Mouse (Mus musculus) layer of hippocampus, adult 8-10 months (tissue): ENCODE measurements around the gene Blzf1. TPM values are rescaled to one million over a fixed set of nuclear protein-coding genes. Genes with fewer than 3 reads are reported as not detected.

Source experiments
- total RNA-seq, 4 experiments: library from RNA; stranded (reverse); gene quantifications; 2 replicates each; pipeline ENCODE4 v1.2.4; 2022

The Blzf1 gene
- total RNA-seq, 4 experiments from 2014 or later, result 21.5 to 24.6 (median 21.8) TPM

Other genes with a start within 250 kb of the Blzf1 start
- gene Sell, start 245.5 kb downstream of the Blzf1 start, total RNA-seq, result under 1 TPM in 1 of 4 experiments, not detected in 3; 0.20 TPM
- gene Selp, start 192.2 kb downstream of the Blzf1 start, total RNA-seq, result not detected
- 1 to 10 TPM in 2 of 4 experiments, under 1 TPM in 2; 0.26 to 1.8 (median 0.95) TPM for gene F5, start 155.7 kb downstream of the Blzf1 start, total RNA-seq
- gene Slc19a2, start 58.4 kb downstream of the Blzf1 start, total RNA-seq, result 10 to 100 TPM; 13.8 to 16.1 (median 14.2) TPM
- 10 to 100 TPM; 18.5 to 22.8 (median 22.0) TPM for gene Ccdc181, start 31.9 kb downstream of the Blzf1 start, total RNA-seq
- 10 to 100 TPM; 25.4 to 31.7 (median 28.6) TPM for gene Nme7, start 3.4 kb downstream of the Blzf1 start, total RNA-seq
- 1,000 to 10,000 TPM; 1,927 to 2,142 (median 1,996) TPM for gene Atp1b1, start 150.9 kb upstream of the Blzf1 start, total RNA-seq